Mouse (Mus musculus): ENCODE measurements at regions not wholly inside any gene's neighbourhood (a gene's known extent, or its start where the extent isn't known, plus 50 kb on each side); places are given as distances from the start of the nearest gene placed in this dataset.

DNA sequence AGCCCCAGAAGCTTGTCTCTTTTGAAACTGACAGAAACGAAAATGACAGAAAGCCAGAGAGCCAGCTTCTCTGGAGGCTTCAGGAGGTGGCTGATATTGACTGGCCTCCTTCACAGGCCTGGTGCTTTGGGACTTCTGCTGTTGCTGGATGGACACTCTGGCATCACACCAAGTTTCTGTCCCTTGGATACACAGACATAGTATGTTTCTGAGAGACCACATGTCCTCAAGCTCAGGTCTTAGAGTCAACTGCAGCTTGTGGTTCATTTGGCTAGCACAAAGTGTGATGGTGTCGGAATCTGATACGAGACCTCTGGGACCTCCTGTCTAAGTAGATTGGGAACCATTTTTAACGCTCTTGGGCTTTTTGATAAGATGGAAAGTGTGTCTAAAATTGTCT lies 502.0 kb downstream of the Sqor start:
- DNase-seq, result no peak

DNA sequence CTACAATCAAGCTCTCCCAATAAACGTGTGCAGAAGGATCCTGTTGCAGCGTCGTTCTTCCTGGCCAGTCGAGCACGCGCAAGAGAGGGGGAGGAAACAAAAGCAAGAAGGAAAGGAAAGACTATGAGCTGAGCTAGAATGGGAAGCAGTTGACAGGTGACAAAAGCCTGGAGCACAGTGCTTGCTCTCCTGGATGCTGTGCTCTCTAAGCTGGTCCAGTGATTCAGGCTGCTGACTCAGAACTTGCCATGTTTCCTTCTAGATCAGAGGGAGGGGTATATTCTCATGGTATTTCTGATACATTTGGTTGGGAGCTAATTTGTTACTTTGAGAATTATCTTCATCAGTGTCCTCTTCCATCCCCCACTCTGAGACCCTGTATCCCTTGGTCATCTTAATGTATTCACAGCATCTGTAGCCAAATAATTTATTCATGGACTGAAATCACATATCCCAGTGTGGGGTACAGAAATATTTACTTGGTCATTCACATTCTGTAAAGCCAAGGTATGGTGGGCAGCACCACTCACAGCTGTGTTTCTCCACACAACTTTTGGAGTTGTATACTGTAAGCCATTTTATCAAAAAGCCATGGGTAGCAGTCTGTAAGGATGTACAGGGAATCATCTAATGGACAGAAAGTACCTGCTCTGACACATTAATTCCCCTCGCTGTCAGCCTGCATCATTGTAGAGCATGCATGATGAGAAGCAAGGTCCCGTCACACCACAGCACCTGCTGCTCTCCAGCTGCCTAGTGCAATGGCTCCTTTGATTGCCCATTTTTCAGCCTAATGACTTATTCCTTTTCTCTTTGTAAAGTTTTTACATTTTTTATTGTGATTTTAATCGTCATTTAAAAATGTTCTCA lies 510.1 kb downstream of the Sqor start:
- DNase-seq, result no peak

DNA sequence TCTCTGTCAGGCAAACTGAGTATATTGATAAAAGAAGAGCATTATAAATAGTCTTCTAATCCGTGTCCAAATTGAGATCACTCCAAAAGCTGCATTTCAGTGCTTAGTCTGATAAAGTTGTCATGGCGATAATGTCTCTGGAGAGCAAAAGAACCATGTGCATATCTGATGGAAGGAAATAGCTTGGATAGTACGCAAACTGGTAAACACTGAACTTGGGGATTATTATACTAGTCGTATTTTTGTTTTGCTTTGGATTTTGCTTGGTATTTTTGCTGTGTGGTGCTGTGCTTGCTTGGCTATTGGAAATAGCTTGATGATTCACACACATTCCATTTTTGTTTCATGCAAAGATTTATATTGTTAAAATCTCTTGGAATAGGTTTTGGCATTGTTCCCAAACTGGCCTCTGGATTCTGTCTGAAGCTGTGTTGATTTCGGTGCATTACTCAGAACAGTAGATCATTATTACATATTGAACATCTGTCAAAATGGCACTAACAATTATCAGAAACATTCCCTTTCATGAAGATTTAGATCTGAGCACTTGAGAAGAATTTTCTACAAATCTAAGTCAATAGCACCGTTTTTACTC lies 510.8 kb downstream of the Sqor start:
- DNase-seq, result peak; percentile 2

DNA sequence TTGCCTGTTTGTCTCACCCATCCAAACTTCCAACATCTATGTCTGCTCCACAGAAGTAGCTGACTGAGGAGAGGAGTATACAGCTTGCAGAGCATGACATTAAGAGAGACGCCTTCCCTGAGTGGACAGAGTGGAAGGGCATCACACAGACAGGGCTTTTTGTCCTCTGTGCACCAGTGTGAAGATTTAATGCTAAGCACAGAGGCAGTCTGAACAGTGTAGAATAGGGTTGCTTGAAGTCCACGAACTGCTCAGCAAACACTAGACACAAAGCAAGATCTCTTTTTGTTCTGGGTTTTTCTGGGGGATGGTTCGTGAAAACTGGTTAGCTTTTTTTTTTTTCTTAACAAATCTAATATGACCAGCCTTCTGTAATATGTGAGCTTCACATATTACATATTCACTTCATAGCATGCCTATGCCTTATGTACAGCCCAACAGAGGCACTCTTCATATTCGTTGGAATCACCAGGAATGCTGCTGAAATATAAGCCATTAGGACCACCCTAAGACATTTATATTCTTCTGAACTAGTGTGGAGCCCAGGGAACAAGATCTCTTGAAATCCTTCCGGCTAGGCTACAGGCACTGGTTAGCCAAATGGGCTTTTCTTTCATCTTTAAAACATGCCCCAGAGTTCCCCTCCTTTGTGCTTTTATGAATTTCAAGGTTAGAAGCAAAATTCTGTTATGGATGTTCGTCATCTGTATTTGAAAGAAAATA lies 546.7 kb downstream of the Sqor start:
- no peak for DNase-seq

DNA sequence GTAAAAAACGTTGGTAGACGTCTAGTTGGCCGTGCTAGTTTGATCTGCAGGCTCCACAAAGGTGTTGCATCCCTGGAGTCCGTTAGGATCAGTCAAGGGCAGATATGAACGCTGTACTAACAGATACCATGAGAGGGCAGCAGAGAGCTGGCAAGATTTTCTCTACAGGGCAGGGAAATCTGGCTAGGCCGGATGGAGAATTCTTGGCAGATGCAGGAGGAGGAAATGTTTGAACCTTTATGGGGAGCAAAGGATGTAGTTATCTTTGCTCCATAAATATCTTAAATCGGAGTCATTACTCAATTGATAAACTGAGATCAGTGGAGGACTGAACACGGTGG lies 547.2 kb downstream of the Sqor start:
- DNase-seq, result peak; percentile 85

DNA sequence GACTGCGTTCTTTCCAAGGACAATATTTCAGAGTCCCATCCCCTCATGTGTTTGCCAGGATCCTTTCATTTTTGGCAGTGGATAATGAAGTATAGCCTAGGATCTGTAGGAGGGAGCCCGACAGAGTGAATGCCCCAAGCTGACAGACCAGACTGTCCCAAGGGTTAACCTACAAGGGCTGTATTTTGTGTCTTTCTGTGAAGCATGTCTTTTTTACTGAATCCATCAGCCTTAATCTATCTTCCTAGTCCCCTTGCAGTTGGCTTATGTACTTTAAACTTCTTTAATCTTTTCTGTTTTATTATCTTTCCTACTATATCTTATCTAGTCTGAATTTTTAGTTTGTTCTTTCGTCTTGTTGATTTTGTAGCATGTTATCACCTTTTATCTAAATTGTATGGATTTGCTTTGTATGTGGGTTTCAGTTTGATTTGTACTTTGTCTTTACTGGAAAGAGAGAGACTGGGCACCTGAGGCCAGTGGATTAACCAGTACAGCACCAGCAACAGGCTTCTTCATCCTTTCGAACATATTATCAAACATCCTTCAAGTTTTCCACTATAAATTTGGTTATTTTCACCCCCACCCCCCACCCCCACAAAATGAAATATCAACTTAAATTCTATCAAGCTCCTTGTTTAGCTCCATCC lies 555.5 kb downstream of the Sqor start:
- no peak for DNase-seq

DNA sequence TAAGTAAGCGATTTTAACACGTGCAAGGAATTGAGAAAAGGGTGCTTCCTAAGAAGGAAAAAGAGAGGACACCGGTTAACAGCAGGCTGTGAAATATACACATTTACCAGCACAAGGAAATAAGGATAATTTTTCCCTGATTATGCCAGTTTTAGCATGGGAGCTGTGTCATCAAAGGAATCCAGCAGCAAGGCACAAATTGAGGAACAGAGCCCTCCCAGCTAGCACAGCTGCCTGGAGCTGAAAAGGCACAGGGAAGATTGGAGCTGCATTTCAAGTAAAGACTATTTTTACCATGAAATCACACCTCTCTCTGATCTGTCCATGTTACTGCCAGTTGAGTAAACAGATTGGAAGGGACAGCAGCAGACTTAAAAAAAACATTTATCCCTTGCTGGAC lies 558.7 kb downstream of the Sqor start:
- DNase-seq, result no peak

DNA sequence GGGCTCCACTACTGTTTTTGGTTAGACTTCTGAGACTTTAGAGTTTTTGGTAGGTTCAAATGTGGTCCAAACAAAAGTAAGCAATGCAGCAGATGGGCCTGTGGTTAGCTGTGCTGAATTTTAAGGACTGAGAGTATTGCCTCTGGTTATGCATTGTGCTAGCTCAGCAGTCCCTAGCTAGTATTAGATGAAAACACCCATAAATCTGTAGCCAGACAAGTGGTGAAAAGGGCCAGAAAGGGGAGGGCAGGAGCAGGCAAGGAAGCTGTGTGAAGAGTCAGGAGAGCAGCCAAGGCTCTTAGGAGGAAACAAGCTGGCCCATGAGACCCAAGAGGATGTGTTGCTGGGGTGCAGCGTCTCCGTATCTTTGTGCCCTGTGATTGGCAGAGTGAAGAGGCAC lies 559.9 kb downstream of the Sqor start:
- DNase-seq, result no peak

DNA sequence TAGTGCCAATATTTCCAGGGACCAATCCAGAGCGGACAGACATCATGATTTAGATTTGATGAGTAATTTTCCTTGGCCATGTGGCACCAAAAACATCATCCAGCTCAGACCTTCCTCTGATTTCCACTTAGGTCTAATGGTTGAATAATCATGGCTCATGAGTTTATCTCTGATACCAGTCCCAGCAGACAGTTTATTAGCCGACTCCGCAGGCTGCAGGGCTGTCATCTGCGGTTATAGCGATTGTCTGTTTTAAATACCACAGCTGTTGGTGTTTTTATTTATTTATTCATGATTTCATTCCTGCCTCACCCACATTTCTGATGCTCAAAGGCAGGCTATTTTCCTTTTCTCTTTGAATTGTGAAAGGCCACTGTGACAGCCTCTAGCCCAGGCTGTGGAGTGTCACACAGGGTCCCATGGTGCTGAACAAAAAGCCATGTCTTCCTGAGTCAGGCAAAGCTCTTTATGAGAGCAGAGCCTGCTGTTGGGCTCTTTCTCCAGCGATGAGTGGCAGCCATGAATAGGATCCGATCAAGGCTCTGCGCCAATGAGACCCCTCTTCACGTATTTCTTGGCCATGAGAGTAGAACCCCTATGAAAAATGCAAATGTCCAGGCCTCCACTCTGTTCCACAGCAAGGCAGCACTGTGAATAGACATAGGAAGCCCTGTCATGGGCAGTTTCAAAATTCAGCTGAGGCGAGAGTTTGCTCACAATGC lies 584.7 kb downstream of the Sqor start:
- DNase-seq, result no peak

DNA sequence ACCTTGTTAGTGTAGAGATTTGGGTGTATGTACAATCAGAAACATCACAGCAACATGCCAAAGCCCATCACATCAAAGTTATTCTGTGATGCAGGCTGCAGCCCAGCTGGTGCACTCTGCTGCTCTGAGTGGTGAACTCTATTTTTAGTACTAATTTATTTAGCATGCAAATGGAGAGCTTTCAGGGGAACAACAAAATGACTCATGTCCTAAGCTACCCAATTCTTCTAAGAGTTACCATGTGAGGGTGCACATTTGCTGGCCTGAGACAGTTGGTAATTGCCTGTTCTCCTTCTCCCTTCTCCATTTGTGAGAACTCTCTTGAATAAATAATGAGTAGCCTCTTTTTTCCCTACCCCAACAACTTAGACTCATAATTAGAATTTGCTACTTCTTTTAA lies 599.2 kb downstream of the Sqor start:
- no peak for DNase-seq

DNA sequence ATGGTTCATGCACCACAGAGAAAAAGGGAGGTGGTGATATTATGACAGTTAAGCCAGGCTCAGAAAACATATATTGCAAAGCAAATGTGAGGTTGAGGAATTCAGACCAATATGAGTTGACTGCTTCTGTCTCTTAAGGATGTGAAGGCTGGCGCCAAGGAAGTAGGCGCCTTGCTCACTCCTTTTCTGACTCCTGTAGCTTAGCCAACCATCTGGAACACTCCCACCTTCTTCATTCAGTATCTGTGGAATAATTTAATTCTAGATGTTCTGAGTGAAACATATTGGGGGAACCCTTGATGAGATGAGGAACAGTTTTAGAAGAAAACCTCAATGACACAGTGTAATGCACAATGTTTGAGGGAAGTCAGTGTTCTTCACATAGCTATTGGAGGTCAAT lies 601.5 kb downstream of the Sqor start:
- no peak for DNase-seq

DNA sequence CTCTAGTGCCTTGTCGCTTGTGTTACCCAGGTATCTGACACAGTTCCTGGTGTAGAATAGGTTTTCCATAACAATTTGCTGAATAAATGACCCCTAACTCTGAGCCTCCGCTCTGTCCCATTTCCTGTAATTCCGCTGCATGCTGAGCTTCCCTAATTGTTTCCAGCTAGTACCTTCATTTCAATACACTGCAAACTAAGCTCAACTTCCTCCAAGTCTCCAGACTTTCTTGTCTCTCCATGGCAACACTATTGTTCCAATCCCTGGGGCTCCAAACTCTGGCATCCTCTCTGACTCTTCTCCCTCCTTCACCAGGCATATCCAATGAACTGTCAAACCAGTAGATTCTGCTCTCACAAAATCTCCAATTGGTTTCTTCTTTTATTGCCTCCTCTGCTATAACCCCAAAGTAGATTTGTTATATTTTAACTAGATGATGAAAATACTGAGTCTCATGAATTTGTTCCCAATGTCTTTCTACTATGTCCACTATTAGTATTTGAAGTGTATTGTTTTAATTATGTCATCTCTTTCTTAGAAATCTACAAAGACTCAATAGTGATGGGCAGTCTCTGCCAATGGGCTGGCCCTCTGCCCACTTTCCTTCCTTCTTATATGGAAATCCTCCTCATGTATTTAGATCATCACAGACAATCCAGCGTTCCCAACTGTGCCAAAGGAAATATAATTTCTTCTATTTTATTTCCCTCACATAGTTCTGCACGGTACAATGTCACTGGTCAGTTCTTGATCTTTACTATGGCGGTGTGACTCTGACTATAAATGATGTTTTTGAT lies 620.8 kb downstream of the Sqor start:
- DNase-seq, result no peak

DNA sequence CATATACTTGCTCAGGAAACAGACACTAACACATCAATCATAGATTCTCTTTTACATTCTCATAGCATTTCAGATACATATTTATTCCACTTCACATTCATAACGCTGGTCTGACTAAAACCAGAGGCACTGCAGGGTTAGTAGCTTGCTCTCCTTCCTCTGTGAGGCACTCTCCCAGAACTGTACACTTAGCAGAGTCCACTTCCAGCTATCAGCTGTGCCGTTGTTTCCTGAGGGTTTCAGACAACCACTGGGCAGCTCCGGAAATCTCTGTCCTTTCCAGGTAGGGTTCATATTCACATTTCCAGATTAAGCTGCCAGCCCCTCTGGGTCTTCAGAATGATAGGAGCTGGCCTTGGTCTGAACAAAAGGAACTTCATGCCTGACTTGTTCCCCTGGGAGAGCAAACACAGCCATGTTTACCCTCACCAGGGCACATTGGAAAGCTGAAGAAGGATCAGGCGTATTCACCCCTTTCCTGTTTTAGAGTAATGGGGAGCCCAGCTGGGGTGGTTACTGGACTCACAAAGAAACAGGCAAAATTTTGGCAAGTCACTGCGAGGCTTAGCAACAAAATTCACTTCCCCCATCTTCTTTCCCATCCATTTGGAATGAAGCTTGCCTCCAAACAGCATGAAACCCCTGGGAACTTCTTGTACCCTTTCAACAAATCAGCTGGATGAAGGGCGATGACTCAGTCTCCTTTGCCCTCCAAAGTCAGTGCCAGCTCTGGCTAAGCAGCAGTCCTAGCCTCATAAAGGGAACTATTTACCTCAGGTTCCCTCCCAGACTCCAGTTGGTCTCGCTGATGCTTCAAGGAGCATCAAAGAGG lies 622.0 kb downstream of the Sqor start:
- no peak for DNase-seq

DNA sequence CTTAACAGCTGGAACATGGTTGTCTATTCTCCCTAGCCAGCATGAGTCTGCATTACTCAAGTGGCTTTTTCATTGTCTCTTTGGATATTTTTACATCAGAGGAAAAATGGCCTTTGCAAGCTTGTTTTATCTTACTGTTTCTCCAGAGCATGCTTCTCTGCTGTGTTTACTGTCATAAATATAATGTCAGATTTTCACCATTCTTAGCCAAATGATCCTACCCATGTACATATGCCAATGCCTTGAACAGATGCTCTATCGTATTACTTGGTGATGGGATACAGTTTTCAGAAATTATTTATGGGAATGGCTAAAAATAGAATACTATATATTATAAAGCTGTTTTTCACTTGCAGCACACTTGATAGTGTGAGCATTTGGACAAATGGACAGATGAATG lies 625.9 kb downstream of the Sqor start:
- no peak for DNase-seq

DNA sequence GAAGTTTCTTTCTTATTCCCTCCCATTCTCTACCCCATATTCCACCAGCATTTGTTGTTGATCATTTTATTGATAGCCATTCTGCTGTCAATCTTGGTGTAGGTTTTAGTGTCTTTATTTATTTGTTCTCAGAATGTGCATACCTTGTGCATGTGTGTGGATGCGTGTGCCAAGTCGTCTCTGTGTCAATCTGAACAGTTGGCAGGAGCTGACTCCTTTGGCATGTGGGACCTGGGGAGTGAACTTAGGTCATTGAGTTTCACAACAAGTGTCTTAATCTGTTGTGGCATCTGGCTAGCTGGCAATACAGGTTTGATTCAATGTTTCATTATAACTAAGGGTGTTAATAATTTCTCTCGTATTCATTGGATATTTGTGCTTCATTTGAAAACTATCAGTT lies 629.3 kb downstream of the Sqor start:
- peak; percentile 35 for DNase-seq

DNA sequence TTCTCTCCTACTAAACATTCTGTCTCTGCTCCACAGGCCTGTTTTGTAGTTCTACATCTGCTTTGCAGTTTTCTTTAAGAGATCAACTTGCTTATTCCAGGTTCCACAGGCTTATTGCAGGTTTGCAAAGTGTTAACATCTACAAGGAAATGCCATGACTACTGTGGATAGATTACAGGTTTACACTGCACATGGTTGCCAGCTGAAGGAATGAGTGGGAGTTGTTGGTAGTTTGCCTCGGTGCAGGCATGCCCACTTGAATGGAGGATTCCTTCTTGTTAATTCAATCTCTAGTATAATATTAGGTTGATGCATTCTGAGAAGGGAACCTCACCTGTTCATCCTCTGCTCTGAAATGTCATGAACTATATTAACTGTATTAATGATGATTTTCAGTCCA lies 632.5 kb downstream of the Sqor start:
- no peak for DNase-seq

DNA sequence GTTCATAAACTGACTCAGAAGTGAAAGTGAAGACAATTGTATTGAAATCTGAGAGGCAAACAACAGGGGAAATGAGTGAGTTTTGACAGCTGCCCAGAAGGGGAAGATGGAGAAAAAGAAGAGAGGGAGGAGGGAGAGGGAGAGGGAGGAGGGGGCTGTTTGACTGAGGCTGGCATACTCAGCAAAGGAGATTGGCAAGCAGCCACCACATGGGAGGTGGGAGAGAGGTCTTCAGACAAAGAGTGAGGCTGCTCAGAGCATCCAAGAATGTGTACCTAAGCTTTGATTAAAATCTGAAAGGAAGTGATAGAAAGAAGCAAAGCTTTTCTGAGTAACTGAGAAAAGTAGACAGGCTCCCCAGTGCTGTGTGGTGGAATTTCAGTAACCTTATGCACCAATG lies 636.0 kb downstream of the Sqor start:
- DNase-seq, result no peak

DNA sequence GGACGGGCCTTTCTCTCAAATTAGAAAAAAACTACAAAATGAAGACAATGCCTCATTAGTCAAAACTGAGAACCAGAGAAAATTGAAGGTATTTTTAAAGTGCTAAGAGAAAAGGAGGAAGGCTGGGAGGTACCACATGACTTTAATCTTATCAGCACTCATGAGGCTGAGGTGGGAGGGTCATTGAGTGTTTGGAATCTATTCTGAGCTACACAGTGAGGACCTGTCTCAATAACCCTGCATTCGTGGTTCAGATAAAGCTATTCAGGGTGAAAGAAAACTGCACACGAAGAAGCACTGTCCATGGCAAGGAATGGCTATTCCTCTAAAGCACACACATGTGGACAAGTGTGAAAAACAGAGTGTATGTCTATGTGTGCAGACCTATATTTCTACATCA lies 644.0 kb downstream of the Sqor start:
- DNase-seq, result no peak

DNA sequence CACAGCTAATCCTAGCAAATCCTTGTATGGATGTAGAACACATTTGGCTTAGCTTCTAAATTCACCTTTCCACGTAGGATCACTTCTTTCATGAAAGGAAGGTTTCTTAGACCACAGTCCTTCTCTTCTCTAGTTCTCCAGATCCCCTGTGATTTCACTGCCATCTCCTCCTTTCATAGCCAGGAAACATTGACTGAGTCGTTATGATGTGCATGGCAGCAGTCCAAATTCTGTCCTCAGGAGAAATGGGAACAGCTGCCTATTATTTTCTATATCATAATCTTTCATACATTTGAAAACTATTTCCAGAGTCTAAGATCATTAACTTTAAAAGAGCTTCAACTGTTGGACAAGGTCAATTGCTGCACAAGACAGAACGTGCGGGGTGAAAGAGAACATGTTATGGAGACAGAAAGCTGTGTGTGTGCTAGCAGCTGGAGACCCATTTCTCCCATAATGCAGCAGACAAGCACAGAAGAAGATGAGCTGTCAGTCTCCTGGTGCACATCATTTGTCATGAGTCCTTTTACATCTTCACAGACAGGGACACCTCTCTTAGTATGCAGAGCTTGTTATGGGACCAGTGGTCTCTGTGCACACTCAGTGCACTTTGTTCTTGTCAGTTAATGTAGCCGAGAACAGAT lies 631.6 kb upstream of the Sema6d start:
- no peak for DNase-seq

DNA sequence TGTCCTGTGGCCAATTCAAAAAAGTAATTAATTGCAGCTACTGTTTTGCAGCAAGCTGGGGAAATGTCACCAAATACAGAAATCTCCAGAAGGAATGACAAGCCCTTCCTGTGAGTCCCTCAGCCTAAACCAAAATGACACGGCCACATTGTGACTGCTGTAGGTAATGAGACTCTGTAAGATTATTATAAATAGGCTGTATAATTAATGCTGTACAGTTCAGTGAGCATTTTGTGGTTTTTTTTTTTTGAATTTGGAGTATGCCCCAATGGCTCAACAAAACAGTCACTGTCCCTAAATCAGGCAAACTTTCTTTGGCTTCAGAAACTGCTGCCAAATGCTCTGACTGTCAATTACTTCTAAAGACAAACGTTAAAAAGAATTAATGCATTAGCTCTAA lies 615.9 kb upstream of the Sema6d start:
- DNase-seq, result no peak
